Mouse (Mus musculus): ENCODE data around the gene Arl5c. TPM values are rescaled to one million over a fixed set of nuclear protein-coding genes. Genes with fewer than 3 reads are reported as not detected.

Gene Arl5c
- total and polyA plus RNA-seq, 3 experiments: 1.2 to 10.4 TPM; not detected in 1

- Histone ChIP-seq H3K9me3 (replicated peaks; ENCODE audit: insufficient read depth, low read length) (no peaks in the 10 kb centered on the region), H3K9ac (ENCODE audit: control insufficient read depth, low read depth, low read length, poor library complexity, severe bottlenecking) (peak within 1 kb of the TSS; percentile 68), H3K36me3 (ENCODE audit: control insufficient read depth in 1 of 2, insufficient read depth in 2 of 2, low read length in 2 of 2) (peaks cover under 1 to 8% of the 10 kb centered on the region in 2 experiments), H3K27ac (ENCODE audit: control insufficient read depth, low read depth, low read length) (peak within 1 kb of the TSS; percentile 68), H3K4me1 (ENCODE audit: control insufficient read depth in 1 of 2, insufficient read depth in 2 of 2, low read length in 2 of 2) (peaks cover 6 to 16% of the 10 kb centered on the region in 2 experiments; a peak in 3 of 4 replicates), H3K4me3 (ENCODE audit: control insufficient read depth in 1 of 2, insufficient read depth in 1 of 2, low read depth in 2 of 2, low read length in 2 of 2) (peak within 1 kb of the TSS; percentile 77 to 91), H3K79me2 (ENCODE audit: control insufficient read depth, insufficient read depth, low read length, poor library complexity) (peaks cover 18% of the 10 kb centered on the region), H3K27me3 (ENCODE audit: control insufficient read depth in 1 of 2, insufficient read depth in 2 of 2, low read length in 2 of 2) (no peaks in the 10 kb centered on the region)
- TF ChIP-seq USF2 (IDR thresholded peaks at IDR 0.05; ENCODE audit: borderline replicate concordance in 1 of 2, insufficient read depth in 1 of 2, low read depth in 1 of 2, low read length in 2 of 2) (no peak), ZMIZ1 (IDR thresholded peaks at IDR 0.05; ENCODE audit: low read depth, low read length) (peak; percentile 3; the same call in 1 of the 2 replicates), ELF1 (IDR thresholded peaks at IDR 0.05; ENCODE audit: low read depth, low read length) (peak; percentile 51), KAT2A (conservative IDR thresholded peaks at IDR 0.05; ENCODE audit: low read depth, low read length) (no peak), MAZ (IDR thresholded peaks at IDR 0.05; ENCODE audit: low read depth, low read length) (peak; percentile 70), RCOR1 (IDR thresholded peaks at IDR 0.05; ENCODE audit: low read depth, low read length) (0 out of 2 replicates have a peak, but pooled peaks have one; percentile 10), POLR2A (IDR thresholded peaks at IDR 0.05; ENCODE audit: control insufficient read depth in 1 of 2, insufficient read depth in 1 of 2, low read depth in 1 of 2, low read length in 2 of 2, poor library complexity in 1 of 2) (peak; percentile 39 to 74; a peak in 2 of 4 replicates), ETS1 (IDR thresholded peaks at IDR 0.05; ENCODE audit: low read depth, low read length) (no peak), RAD21 (IDR thresholded peaks at IDR 0.05; ENCODE audit: low read depth, low read length) (no peak), SIN3A (IDR thresholded peaks at IDR 0.05; ENCODE audit: low read length) (peak; percentile 68), ZKSCAN1 (IDR thresholded peaks at IDR 0.05; ENCODE audit: low read depth, low read length) (no peak), HCFC1 (IDR thresholded peaks at IDR 0.05; ENCODE audit: low read depth, low read length) (peak; percentile 24; the same call in 1 of the 2 replicates), MXI1 (IDR thresholded peaks at IDR 0.05; ENCODE audit: low read depth, low read length) (peak; percentile 12), NELFE (IDR thresholded peaks at IDR 0.05; ENCODE audit: low read depth, low read length) (peak; percentile 35), GATA1 (IDR thresholded peaks at IDR 0.05; ENCODE audit: low read depth, low read length) (no peak), TCF12 (IDR thresholded peaks at IDR 0.05; ENCODE audit: low read depth, low read length) (peak; percentile 39; the same call in 1 of the 2 replicates)
- peak; percentile 90 for DNase-seq (ENCODE audit: low read depth, low spot score)
Measured at GRCm38 (mm10) chr11:98022555-98023371, 26.8 kb upstream of the Arl5c start, which contains the start of gene Cacnb1. Cacnb1 (minus strand) TSS chr11:98023034.

DNA sequence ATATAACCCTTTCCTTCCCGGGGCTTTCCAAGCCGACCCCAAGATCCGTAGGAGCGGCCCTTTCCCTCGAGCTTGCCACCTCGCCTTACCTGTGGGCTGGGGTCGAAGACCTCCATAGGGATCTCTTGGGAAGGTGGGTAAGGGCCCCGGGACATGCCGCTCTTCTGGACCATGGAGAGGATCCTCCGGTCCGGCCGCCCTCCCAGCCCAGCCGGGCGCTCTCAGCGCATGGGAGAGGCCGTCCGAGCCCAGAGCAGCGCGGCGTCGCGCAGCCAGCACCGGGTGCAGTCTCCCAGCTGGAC lies 26.2 kb upstream of the Arl5c start:
- Histone ChIP-seq H3K27ac (ENCODE audit: control insufficient read depth, low read depth, low read length) (peak overlapping the region; percentile 8; the same call in 1 of the 2 replicates), H3K4me3 (ENCODE audit: control insufficient read depth in 1 of 2, insufficient read depth in 1 of 2, low read depth in 2 of 2, low read length in 2 of 2) (peak overlapping the region; percentile 77 to 91), H3K36me3 (ENCODE audit: control insufficient read depth in 1 of 2, insufficient read depth in 2 of 2, low read length in 2 of 2) (peaks cover 0 to 8% of the 10 kb centered on the region in 2 experiments; a peak in 2 of 4 replicates), H3K4me1 (ENCODE audit: control insufficient read depth in 1 of 2, insufficient read depth in 2 of 2, low read length in 2 of 2) (peaks cover 6 to 16% of the 10 kb centered on the region in 2 experiments; a peak in 3 of 4 replicates), H3K9me3 (replicated peaks; ENCODE audit: insufficient read depth, low read length) (no peaks in the 10 kb centered on the region), H3K9ac (ENCODE audit: control insufficient read depth, low read depth, low read length, poor library complexity, severe bottlenecking) (peak overlapping the region; percentile 68), H3K79me2 (ENCODE audit: control insufficient read depth, insufficient read depth, low read length, poor library complexity) (peaks cover 12% of the 10 kb centered on the region), H3K27me3 (ENCODE audit: control insufficient read depth in 1 of 2, insufficient read depth in 2 of 2, low read length in 2 of 2) (no peaks in the 10 kb centered on the region)
- TF ChIP-seq GABPA (IDR thresholded peaks at IDR 0.05; ENCODE audit: low read depth, low read length) (no peak), NELFE (IDR thresholded peaks at IDR 0.05; ENCODE audit: low read depth, low read length) (0 out of 2 replicates have a peak, but pooled peaks have one; percentile 42), GATA1 (IDR thresholded peaks at IDR 0.05; ENCODE audit: low read depth, low read length) (no peak)
- DNase-seq (ENCODE audit: low read depth, low spot score): no peak

Measured in MEL (cell line).